Mouse (Mus musculus) forebrain, embryonic 14.5 days (tissue): ENCODE data around the gene Rab6b. TPM values are rescaled to one million over a fixed set of nuclear protein-coding genes. Genes with fewer than 3 reads are reported as not detected.
"Not testable (repeated sequence)": the region's sequence is repeated elsewhere in the genome, so short reads cannot be mapped to it uniquely, and the experiment has no call there.

Experiments
- ATAC-seq: fragments of 200-750 bp; cut with Nextera tagmentation; 2 replicates; pipeline ENCODE4 v1.8.0; 2017; ENCODE audit warnings: mild to moderate bottlenecking, moderate library complexity
- DNase-seq: peaks from one replicate; pipeline ENCODE4 v3.0.0-alpha.2; 2015; ENCODE audit warnings: low spot score
- H3K27ac ChIP-seq: fragments of 300-500 bp; sonication (generic); 2 replicates; pipeline ENCODE4 v1.5.1; 2014; ENCODE audit warnings: low read depth, mild to moderate bottlenecking, control low read depth, low read length, moderate library complexity
- H3K27me3 ChIP-seq: fragments of 300-500 bp; sonication (generic); replicated peaks from 2 replicates; pipeline ENCODE4 v1.6.1; 2014; ENCODE audit warnings: low read length, control low read depth, mixed read lengths; ENCODE audit not compliant: control insufficient read depth, insufficient read depth
- H3K36me3 ChIP-seq: fragments of 300-500 bp; sonication (generic); 2 replicates; pipeline ENCODE4 v1.6.1; 2014; ENCODE audit warnings: low read length, control low read depth; ENCODE audit not compliant: control insufficient read depth, insufficient read depth
- H3K4me1 ChIP-seq: fragments of 300-500 bp; sonication (generic); 2 replicates; pipeline ENCODE4 v1.6.1; 2014; ENCODE audit warnings: antibody characterized with exemption, low read length, control low read depth; ENCODE audit not compliant: control insufficient read depth, insufficient read depth
- H3K4me2 ChIP-seq: fragments of 300-500 bp; sonication (generic); 2 replicates; pipeline ENCODE4 v1.6.1; 2014; ENCODE audit warnings: mild to moderate bottlenecking, control low read depth, low read length
- H3K4me3 ChIP-seq: fragments of 300-500 bp; sonication (generic); 2 replicates; pipeline ENCODE4 v1.5.1; 2014; ENCODE audit warnings: low read depth, low read length, control low read depth
- H3K9ac ChIP-seq: fragments of 300-500 bp; sonication (generic); 2 replicates; pipeline ENCODE4 v1.6.1; 2014; ENCODE audit warnings: mild to moderate bottlenecking, low read length, control low read depth, moderate library complexity
- H3K9me3 ChIP-seq: fragments of 300-500 bp; sonication (generic); replicated peaks from 2 replicates; pipeline ENCODE4 v1.6.1; 2016; ENCODE audit warnings: low read length, control low read depth, mixed read lengths; ENCODE audit not compliant: control insufficient read depth
- WGBS: fragments of 180-500 bp; shearing (Covaris S2); extraction: QIAGEN DNeasy Blood & Tissue Kit; methylation state at CpG from one replicate; pipeline ENCODE4 v1.1.7; 2014; 5-methylcytosine and 5-hydroxymethylcytosine counted together
- polyA plus RNA-seq: library from polyadenylated mRNA; unstranded; fragments of >200 nt; fragmentation: Nextera tagmentation; extraction: Ambion mirVana; gene quantifications from 2 replicates; pipeline ENCODE4 v1.2.1, GENCODE M21; 2014

The Rab6b gene
- polyA plus RNA-seq, 1 experiment from 2014 or later: 32.5 TPM

DNA sequence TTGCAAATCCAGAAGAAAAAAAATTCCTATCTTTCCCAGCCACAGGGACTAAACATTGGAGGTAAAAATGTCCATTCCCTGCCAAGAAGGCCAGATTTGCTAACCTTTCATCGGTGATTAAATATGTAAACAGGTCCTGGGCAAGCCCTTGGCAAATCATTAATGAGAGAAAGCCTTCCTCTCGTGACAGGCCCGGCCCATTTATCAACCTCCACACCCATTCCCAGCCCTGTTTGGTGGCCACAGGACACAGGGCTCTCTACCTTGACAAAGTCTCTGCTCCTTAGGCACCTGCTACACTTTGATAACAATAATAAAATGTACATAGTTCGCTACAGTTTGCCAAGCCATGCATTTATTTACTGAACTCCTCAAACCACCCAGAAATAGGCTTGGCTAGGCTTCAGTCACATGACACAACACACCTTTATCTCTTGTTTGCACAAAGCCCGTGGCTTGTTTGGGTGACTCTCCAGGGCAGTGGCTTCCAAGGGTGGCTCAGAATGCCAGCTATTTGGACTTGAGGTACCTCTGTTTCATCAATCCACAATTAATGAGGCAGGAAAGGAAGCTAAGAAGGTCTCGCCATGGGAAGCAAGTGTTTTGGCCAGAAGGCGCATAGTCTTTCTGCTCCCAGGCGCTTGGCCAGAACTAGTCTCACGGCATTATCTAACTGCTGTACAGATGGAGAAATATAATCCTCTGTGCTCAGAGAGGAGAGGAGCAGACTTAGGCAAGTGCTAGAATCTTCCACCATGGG, 21.3 kb upstream of the Rab6b start:
- no peaks in the 10 kb centered on the region for H3K9me3 ChIP-seq
- H3K9ac ChIP-seq: no peak overlapping the region
- WGBS: 82% methylated on average over 9 of the region's 9 CpGs
- no peak overlapping the region for H3K27ac ChIP-seq
- no peaks in the 10 kb centered on the region for H3K4me1 ChIP-seq
- ATAC-seq (no peak), DNase-seq (no peak)
- H3K27me3 ChIP-seq: no peaks in the 10 kb centered on the region
- no peak overlapping the region for H3K4me3 ChIP-seq
- no peak overlapping the region for H3K4me2 ChIP-seq
- H3K36me3 ChIP-seq: no peaks in the 10 kb centered on the region

GRCm38 (mm10) chr9:103091039-103091883, 20.3 kb upstream of the Rab6b start:
- Histone ChIP-seq H3K27me3 (no peaks in the 10 kb centered on the region), H3K9ac (no peak overlapping the region), H3K9me3 (no peaks in the 10 kb centered on the region), H3K36me3 (no peaks in the 10 kb centered on the region), H3K27ac (no peak overlapping the region), H3K4me2 (no peak overlapping the region), H3K4me3 (no peak overlapping the region), H3K4me1 (no peaks in the 10 kb centered on the region)
- 81% methylated on average over 16 of the region's 16 CpGs for WGBS
- DNase-seq: no peak
- no peak for ATAC-seq

- Histone ChIP-seq H3K27ac (no peak overlapping the region), H3K36me3 (no peaks in the 10 kb centered on the region), H3K9me3 (no peaks in the 10 kb centered on the region), H3K4me1 (no peaks in the 10 kb centered on the region), H3K27me3 (no peaks in the 10 kb centered on the region), H3K4me2 (peak overlapping the region; percentile 75), H3K4me3 (peak overlapping the region; percentile 32), H3K9ac (peak overlapping the region; percentile 58)
- DNase-seq (peak; percentile 86), ATAC-seq (peak; percentile 96)
- WGBS: under 1% methylated on average over 19 of the region's 19 CpGs
Measured at GRCm38 (mm10) chr9:103092248-103092647, 19.3 kb upstream of the Rab6b start.

DNA sequence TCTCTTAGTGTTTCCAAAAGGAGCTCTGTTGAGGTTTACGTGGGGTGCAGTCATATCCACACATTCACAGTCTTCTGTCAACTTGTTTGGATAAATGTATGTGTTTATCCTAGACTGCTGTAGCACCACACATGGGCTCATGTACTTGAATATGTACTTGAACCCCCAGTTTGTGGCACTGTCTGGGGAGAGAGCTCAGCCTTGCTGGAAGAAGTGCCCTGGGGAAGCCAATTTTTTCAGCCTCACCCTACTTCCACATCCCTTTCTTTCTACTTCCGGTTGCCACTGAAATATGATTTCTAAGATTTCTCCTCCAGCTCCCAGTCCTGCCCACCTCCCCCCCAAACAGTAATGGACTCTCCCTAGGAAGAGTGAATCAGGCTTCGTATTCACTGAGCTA, 17.9 kb upstream of the Rab6b start:
- no peak overlapping the region for H3K4me3 ChIP-seq
- no peak for DNase-seq
- no peaks in the 10 kb centered on the region for H3K36me3 ChIP-seq
- no peaks in the 10 kb centered on the region for H3K27me3 ChIP-seq
- 85% methylated on average over 3 of the region's 3 CpGs for WGBS
- H3K4me2 ChIP-seq: no peak overlapping the region
- H3K27ac ChIP-seq: no peak overlapping the region
- no peaks in the 10 kb centered on the region for H3K4me1 ChIP-seq
- H3K9ac ChIP-seq: no peak overlapping the region
- no peaks in the 10 kb centered on the region for H3K9me3 ChIP-seq
- ATAC-seq: no peak

- 22% methylated on average over 8 of the region's 14 CpGs for WGBS
- ATAC-seq (peak; percentile 51), DNase-seq (peak; percentile 65)
- Histone ChIP-seq H3K4me3 (peak overlapping the region; percentile 37), H3K4me2 (peak overlapping the region; percentile 47), H3K9ac (peak overlapping the region; percentile 35; the same call in 1 of the 2 replicates), H3K4me1 (peaks cover 14% of the 10 kb centered on the region), H3K27ac (peak overlapping the region; percentile 27; the same call in 1 of the 2 replicates)
- H3K9me3 ChIP-seq, H3K27me3 ChIP-seq, H3K36me3 ChIP-seq: not testable (repeated sequence)
Measured at GRCm38 (mm10) chr9:103108341-103108798, 3.2 kb upstream of the Rab6b start.

GRCm38 (mm10) chr9:103108943-103109670, 2.5 kb upstream of the Rab6b start:
- Histone ChIP-seq H3K27me3 (no peaks in the 10 kb centered on the region), H3K4me2 (peak overlapping the region; percentile 68), H3K36me3 (no peaks in the 10 kb centered on the region), H3K9me3 (no peaks in the 10 kb centered on the region), H3K4me3 (peak overlapping the region; percentile 37), H3K4me1 (peaks cover 17% of the 10 kb centered on the region), H3K9ac (peak overlapping the region; percentile 54), H3K27ac (no peak overlapping the region)
- DNase-seq (peak; percentile 26), ATAC-seq (no peak)
- WGBS: 36% methylated on average over 18 of the region's 18 CpGs

GRCm38 (mm10) chr9:103109911-103110310, 1.7 kb upstream of the Rab6b start:
- no peak overlapping the region for H3K4me3 ChIP-seq
- H3K27me3 ChIP-seq: no peaks in the 10 kb centered on the region
- DNase-seq: no peak
- no peak for ATAC-seq
- peaks cover 21% of the 10 kb centered on the region for H3K4me1 ChIP-seq
- H3K9ac ChIP-seq: no peak overlapping the region
- no peak overlapping the region for H3K27ac ChIP-seq
- H3K4me2 ChIP-seq: no peak overlapping the region
- no peaks in the 10 kb centered on the region for H3K36me3 ChIP-seq
- 81% methylated on average over 2 of the region's 2 CpGs for WGBS
- H3K9me3 ChIP-seq: no peaks in the 10 kb centered on the region

GRCm38 (mm10) chr9:103110727-103111501, 673 bp upstream of the Rab6b start:
- Histone ChIP-seq H3K36me3 (no peaks in the 10 kb centered on the region), H3K4me1 (peaks cover 21% of the 10 kb centered on the region), H3K9ac (peak overlapping the region; percentile 94), H3K27ac (peak overlapping the region; percentile 86), H3K9me3 (no peaks in the 10 kb centered on the region), H3K4me3 (peak overlapping the region; percentile 87), H3K4me2 (peak overlapping the region; percentile 70), H3K27me3 (no peaks in the 10 kb centered on the region)
- DNase-seq (no peak), ATAC-seq (0 out of 2 replicates have a peak, but pooled peaks have one; percentile 2)
- WGBS: 15% methylated on average over 18 of the region's 18 CpGs
